Mouse (Mus musculus): ENCODE measurements at regions not wholly inside any gene's neighbourhood (a gene's known extent, or its start where the extent isn't known, plus 50 kb on each side); places are given as distances from the start of the nearest gene placed in this dataset.

DNA sequence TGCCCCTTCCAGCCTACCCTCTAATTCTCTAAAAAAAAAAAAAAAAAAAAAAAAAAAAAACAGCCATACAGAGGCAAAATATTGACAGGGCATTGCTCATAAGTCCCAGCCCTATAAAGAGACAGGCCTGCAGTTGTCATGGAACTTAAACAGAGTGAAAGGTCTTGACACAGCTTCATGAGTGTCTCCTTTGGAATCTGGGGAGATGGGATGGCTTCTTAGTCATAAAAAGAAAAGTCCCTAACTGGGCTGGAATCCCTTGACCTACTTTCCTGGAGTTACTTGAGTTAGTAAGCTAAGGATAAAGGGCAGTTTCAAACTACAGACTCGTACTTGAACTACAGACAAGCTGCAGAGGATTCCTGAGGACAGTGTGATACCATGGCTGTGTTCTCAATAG is 297.7 kb upstream of the Nr3c2 start:
- TF ChIP-seq EP300 (IDR thresholded peaks at IDR 0.05; ENCODE audit: low read depth) (no peak), CTCF (IDR thresholded peaks at IDR 0.05; ENCODE audit: low read depth) (no peak)

Measured in liver, embryonic 14.5 days (tissue).